Mouse (Mus musculus) ES-Bruce4 (cell line): ENCODE results near the gene Faim.

Source experiments
- CTCF ChIP-seq: IDR thresholded peaks from one replicate; pipeline ENCODE4 v1.8.1; 2011; ENCODE audit warnings: low read depth, low read length
- EP300 ChIP-seq: IDR thresholded peaks from 2 replicates; pipeline ENCODE4 v1.6.1; 2011; ENCODE audit warnings: low read depth, low read length; ENCODE audit not compliant: insufficient read depth
- POLR2A ChIP-seq: IDR thresholded peaks from one replicate; pipeline ENCODE4 v1.8.1; 2011; ENCODE audit warnings: low read length; ENCODE audit not compliant: insufficient read depth

- TF ChIP-seq CTCF, result no peak
- no peak for TF ChIP-seq POLR2A
- no peak for TF ChIP-seq EP300
Observed at GRCm38 (mm10) chr9:98959851-98960250, 26.3 kb upstream of the Faim start.
